Mouse (Mus musculus) Patski (cell line): Measurements from ENCODE around the gene Akain1. TPM values are rescaled to one million over a fixed set of nuclear protein-coding genes. Genes with fewer than 3 reads are reported as not detected.

Experiments
- ATAC-seq: fragments of 100-300 bp; one replicate; pipeline ENCODE4 v1.8.0; 2021
- CTCF ChIA-PET: fragments of 350-600 bp; sonication (Branson Sonifier 250); formaldehyde crosslinking; loops from one replicate; lab custom pipeline; 2022; ENCODE audit warnings: inconsistent platforms; lab: Charles Lee
- POLR2A ChIA-PET: fragments of 350-600 bp; sonication (Branson Sonifier 250); formaldehyde crosslinking; loops from one replicate; lab custom pipeline; 2022; ENCODE audit warnings: antibody characterized with exemption, inconsistent platforms; lab: Charles Lee
- DNase-seq: peaks from one replicate; pipeline ENCODE4 v3.0.0-alpha.2; 2011; ENCODE audit warnings: low read depth, low spot score
- H3K27me3 ChIP-seq: fragments of 371-371 bp; one replicate; pipeline ENCODE4 v1.5.1; 2021
- CTCF ChIP-seq: fragments of 100-300 bp; IDR thresholded peaks from one replicate; pipeline ENCODE4 v1.5.1; 2021
- in situ Hi-C: fragments of 300-500 bp; cut with MboI; formaldehyde crosslinking; loops from 3 replicates; pipeline ENCODE4 v1.11.1; 2018; ENCODE audit warnings: low pct_unique_long_range_greater_than_20kb, mixed read lengths
- polyA plus RNA-seq: library from polyadenylated mRNA; unstranded; gene quantifications from one replicate; pipeline ENCODE4 v1.2.3, GENCODE M21; 2021

Gene Akain1
- polyA plus RNA-seq, 1 experiment from 2014 or later, result not detected

DNA sequence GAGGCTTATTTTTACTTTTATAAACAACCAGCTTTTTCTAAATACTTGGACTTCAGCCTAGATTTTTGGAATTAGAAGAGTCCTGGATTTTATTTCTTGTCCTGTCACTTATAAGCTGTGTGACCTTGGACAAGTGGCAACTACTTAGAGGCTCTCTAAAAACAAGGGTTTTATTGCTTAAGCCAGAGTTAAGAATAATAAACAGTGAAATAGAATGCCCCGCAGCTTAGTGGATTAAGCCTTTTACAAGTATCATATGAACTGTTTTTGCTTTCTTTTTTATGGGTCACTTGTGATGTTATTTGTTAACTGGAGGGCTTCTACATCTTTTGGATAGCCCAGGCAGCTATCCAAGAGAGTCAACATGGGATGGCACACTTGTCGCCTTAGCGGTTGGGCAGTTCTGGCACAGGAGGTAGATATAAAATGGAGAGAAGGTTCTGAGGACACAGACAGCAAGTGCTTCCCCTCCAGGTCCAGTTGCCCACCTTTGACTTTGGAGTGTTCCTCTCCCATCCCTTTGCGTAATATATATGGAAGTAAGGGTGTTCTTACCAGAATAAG lies 77.3 kb downstream of the Akain1 start:
- H3K27me3 ChIP-seq, result no peaks in the 10 kb centered on the region
- no peak for DNase-seq
- in situ Hi-C loops, result no loop called here
- ATAC-seq, result no peak
- ChIA-PET CTCF (no interaction called here), POLR2A (no interaction called here)
- no peak for TF ChIP-seq CTCF

DNA sequence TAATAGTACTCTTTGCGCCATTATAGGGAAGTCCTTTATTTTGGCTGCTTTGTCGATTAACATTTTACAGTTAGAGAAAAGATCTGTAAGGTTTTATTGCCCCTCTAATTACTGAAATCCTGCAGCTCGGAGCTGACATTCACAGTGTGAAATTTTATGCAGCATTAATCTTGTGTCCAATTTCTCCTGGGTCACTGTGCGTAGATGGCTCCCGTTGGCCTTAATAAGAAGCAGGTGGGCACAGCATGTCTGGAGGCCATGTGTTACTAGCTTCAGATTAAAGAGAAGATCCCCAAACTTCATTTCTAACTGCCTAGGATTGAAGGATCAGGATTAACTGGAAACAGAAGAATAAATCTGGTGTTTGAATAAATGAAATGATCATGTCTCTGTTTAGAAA lies 92.3 kb downstream of the Akain1 start:
- in situ Hi-C loops, result no loop called here
- H3K27me3 ChIP-seq, result no peaks in the 10 kb centered on the region
- no peak for DNase-seq
- CTCF ChIA-PET, result no interaction called here
- ATAC-seq, result no peak
- POLR2A ChIA-PET, result no interaction called here
- TF ChIP-seq CTCF, result no peak

Other genes with a start within 250 kb of the Akain1 start
- 14.1 TPM for gene Zbtb14, start 56.3 kb upstream of the Akain1 start, polyA plus RNA-seq